Mouse (Mus musculus): Measurements from ENCODE around the gene Coq3. TPM values are rescaled to one million over a fixed set of nuclear protein-coding genes. Genes with fewer than 3 reads are reported as not detected.

Coq3 gene
- polyA plus RNA-seq, 1 experiment, result 13.5 TPM

GRCm38 (mm10) chr4:21944672-21945071 lies 65.2 kb downstream of the Coq3 start:
- 87% methylated on average over 3 of the region's 3 CpGs for WGBS
- no peak for TF ChIP-seq CTCF (IDR thresholded peaks at IDR 0.05; ENCODE audit: borderline replicate concordance, insufficient read depth, low read depth, low read length)
- TF ChIP-seq POLR2A (IDR thresholded peaks at IDR 0.05; ENCODE audit: borderline replicate concordance, insufficient read depth, low read length), result no peak
- Histone ChIP-seq H3K4me3 (replicated peaks; ENCODE audit: insufficient read depth, low read depth, low read length) (no peak overlapping the region), H3K4me1 (ENCODE audit: control insufficient read depth, insufficient read depth, low read length) (no peaks in the 10 kb centered on the region), H3K27me3 (ENCODE audit: control insufficient read depth, insufficient read depth, low read length) (no peaks in the 10 kb centered on the region), H3K27ac (ENCODE audit: insufficient read depth, low read length) (no peak overlapping the region)
- DNase-seq, result no peak

GRCm38 (mm10) chr4:21951444-21951843 lies 72.0 kb downstream of the Coq3 start:
- DNase-seq, result peak; percentile 38 to 43
- H3K4me3 ChIP-seq (replicated peaks; ENCODE audit: insufficient read depth, low read depth, low read length), result no peak overlapping the region
- WGBS, result 27% methylated on average over 6 of the region's 6 CpGs
- TF ChIP-seq CTCF (IDR thresholded peaks at IDR 0.05; ENCODE audit: borderline replicate concordance, insufficient read depth, low read depth, low read length) (no peak), POLR2A (IDR thresholded peaks at IDR 0.05; ENCODE audit: borderline replicate concordance, insufficient read depth, low read length) (no peak)
- H3K27ac ChIP-seq (ENCODE audit: insufficient read depth, low read length), result no peak overlapping the region
- no peaks in the 10 kb centered on the region for H3K4me1 ChIP-seq (ENCODE audit: control insufficient read depth, insufficient read depth, low read length)
- no peaks in the 10 kb centered on the region for H3K27me3 ChIP-seq (ENCODE audit: control insufficient read depth, insufficient read depth, low read length)

- H3K27me3 ChIP-seq (ENCODE audit: control insufficient read depth, insufficient read depth, low read length), result no peaks in the 10 kb centered on the region
- no peak overlapping the region for H3K27ac ChIP-seq (ENCODE audit: insufficient read depth, low read length)
- H3K4me1 ChIP-seq (ENCODE audit: control insufficient read depth, insufficient read depth, low read length), result no peaks in the 10 kb centered on the region
- DNase-seq, result no peak
- TF ChIP-seq CTCF (IDR thresholded peaks at IDR 0.05; ENCODE audit: borderline replicate concordance, insufficient read depth, low read depth, low read length) (no peak), POLR2A (IDR thresholded peaks at IDR 0.05; ENCODE audit: borderline replicate concordance, insufficient read depth, low read length) (no peak)
- no peak overlapping the region for H3K4me3 ChIP-seq (replicated peaks; ENCODE audit: insufficient read depth, low read depth, low read length)
- WGBS, result 84% methylated on average over 2 of the region's 2 CpGs
Measured at GRCm38 (mm10) chr4:21952255-21952654, 72.8 kb downstream of the Coq3 start.

- peak; percentile 33 to 38 for DNase-seq
- Histone ChIP-seq H3K4me1 (ENCODE audit: control insufficient read depth, insufficient read depth, low read length) (peaks cover 4% of the 10 kb centered on the region; the same call in 1 of the 2 replicates), H3K27me3 (ENCODE audit: control insufficient read depth, insufficient read depth, low read length) (no peaks in the 10 kb centered on the region), H3K27ac (ENCODE audit: insufficient read depth, low read length) (no peak overlapping the region), H3K4me3 (replicated peaks; ENCODE audit: insufficient read depth, low read depth, low read length) (no peak overlapping the region)
- peak; percentile 67 for TF ChIP-seq CTCF (IDR thresholded peaks at IDR 0.05; ENCODE audit: borderline replicate concordance, insufficient read depth, low read depth, low read length)
- no peak for TF ChIP-seq POLR2A (IDR thresholded peaks at IDR 0.05; ENCODE audit: borderline replicate concordance, insufficient read depth, low read length)
- 58% methylated on average over 7 of the region's 7 CpGs for WGBS
Measured at GRCm38 (mm10) chr4:21957570-21958321, 78.3 kb downstream of the Coq3 start.

Other genes with a start within 250 kb of the Coq3 start
- not detected in 2 replicates for gene Prdm13, start 193.7 kb upstream of the Coq3 start, polyA plus RNA-seq (2012; rRNA removed)
- 27.7 and 28.3 TPM in 2 replicates for gene Ccnc, start 152.0 kb upstream of the Coq3 start, polyA plus RNA-seq (2012; rRNA removed)
- 22.5 and 22.6 TPM in 2 replicates for gene Usp45, start 112.5 kb upstream of the Coq3 start, polyA plus RNA-seq (2012; rRNA removed)
- 19.6 and 21.3 TPM in 2 replicates for gene Tstd3, start 112.5 kb upstream of the Coq3 start, polyA plus RNA-seq (2012; rRNA removed)
- gene Pnisr, start 32.1 kb upstream of the Coq3 start, polyA plus RNA-seq (2012; rRNA removed), result 240 and 262 TPM in 2 replicates
- gene Faxc, start 51.7 kb downstream of the Coq3 start, polyA plus RNA-seq (2012; rRNA removed), result 20.0 and 20.5 TPM in 2 replicates

Data from cerebellum, adult 2 months (tissue).